Mouse (Mus musculus) c-Kit-negative CD71-positive TER-119-positive erythroid progenitor cells, embryonic 14.5 days (primary cell): Measurements from ENCODE around the gene Meaf6.

Source experiments
- DNase-seq: peaks from one replicate; pipeline ENCODE4 v3.0.0-alpha.2; 2013; ENCODE audit warnings: low read depth, low spot score

Gene Meaf6

DNA sequence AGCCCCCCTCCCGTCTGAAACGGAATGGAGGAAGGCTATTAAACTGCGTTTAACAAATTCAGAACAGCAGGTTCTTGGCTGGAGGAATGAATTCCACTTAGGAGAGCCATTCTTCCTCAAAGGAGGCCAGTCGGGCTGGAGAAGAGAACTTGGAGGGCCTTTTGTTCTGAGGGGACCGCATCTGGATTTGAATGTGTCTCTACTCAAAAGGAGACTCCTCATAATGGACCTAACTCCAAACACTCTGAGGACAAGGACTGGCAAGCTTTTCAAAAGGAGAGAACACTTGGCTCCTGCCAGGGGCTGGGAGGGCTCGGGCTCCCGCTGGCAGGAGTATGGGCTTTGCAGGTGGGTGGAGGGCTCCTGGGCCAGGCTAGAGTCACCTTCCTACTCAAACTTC is 59.7 kb downstream of the Meaf6 start:
- no peak for DNase-seq

DNA sequence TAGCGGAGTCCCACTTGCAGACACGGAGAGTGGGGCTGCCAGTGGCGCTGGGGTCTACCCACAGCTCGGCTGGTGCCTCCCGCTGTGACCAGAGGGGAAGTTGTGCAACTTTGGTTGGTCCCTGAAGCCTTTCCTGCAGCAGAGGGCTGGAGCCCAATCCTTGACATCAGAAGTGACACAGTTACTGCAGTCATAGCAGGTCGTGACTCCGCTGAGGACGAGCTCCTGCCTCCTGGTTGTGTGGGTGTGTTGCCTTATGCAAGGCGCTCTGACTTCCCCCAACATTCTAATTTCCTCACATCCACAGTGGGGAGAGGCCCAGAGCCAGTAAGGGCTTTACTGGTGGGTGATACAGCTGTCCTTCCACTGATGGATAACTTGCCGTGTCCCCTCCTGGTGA is 60.3 kb downstream of the Meaf6 start:
- no peak for DNase-seq

DNA sequence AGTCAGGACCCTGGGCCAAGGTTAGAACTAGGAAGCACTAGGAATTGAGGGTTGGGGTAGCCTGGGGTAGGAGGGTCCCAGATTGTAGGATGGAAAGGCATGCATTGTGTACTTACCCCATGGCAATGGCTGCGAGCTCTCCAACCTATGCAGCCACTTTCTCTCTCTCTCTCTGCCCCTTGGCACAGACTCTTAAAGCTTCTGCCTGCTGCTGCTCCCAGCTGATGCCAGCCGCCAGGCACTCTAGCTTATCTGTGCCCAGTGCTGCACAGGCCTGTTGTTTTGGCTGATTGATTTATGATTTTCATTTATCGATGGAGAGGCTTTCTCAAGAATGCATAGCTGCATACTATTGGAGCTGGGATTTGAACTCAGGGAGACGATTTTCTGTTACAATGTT is 63.0 kb downstream of the Meaf6 start:
- no peak for DNase-seq

DNA sequence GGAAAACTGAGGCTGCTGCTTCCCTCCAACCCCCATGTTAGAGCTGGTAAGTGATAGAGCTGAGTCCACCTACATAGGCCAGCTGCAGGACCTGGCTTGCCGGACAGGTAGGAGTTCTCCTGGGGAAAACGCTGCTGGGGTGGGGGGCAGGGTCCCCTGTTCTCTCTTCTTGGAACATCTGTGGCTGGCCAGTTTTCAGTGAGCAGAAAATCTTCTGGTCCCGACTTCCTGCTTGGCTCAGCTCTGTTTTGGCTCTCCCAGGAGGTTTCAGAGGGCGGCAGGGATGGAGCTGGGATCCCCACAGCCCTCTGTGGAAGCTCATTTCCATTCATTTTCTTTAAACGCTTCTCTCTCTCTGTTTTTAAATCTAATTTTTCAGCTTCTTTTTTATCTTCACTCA is 64.5 kb downstream of the Meaf6 start:
- no peak for DNase-seq

DNA sequence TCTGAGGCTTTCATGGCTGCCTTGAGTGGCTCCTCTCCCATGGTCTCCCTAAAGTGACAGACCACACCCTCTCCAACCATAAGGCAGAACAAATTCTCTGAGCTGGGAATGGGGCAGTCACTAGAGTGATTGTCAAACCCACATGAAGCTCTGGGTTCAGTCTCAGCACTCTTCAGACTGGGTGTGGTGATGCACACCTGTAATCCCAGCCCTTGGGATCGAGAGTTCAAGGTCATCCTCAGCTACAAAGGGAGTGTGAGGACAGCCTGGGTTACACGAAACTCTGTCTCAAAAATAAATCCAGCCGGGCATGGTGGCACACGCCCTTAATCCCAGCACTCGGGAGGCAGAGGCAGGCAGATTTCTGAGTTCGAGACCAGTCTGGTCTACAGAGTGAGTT is 67.5 kb downstream of the Meaf6 start:
- no peak for DNase-seq

DNA sequence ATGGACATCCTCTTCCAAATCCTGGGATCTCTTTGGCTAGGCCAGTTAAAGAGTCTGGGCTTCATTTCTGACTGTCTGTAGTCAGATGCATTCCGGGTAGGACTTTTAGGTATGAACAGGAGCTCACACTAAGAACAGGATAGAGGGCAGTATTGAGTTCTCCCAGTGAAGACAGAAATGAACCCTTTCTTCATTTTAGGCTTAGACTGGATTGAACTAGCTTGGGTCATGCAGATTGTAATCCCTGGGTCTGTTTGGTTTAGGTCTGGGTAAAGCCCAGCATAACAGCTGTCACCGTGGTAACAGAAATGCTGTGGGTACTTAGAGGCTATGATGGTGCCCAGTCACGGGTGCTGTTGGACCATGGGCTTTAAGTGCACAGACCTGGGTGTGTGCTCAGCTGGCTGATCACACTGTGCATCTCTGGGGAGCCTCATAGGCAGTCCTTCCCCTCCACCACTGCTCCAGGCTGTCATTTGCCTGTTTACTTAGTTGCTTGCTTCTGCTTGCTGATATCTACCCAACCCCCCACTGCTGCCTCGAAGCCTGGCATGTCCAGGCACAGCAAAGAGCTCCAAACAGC is 68.8 kb downstream of the Meaf6 start:
- DNase-seq = no peak

DNA sequence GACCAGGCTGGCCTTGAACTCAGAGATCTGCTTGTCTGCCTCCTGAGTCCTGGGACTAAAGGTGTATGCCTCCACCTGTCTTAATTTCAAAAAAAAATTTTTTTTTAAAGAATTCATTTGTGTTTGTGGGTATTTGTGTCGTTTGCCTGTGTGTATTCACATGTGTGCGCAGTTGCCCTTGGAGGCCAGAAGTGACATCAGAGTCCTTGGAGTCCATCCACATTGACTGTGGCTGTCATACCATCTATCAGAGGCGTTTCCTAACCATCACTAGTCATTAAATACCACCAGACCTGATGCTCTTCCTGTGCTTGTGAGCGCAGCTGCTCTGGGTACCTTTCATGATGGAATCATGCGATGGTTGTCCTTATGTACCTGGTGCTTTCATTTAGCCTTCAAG is 70.7 kb downstream of the Meaf6 start:
- no peak for DNase-seq

DNA sequence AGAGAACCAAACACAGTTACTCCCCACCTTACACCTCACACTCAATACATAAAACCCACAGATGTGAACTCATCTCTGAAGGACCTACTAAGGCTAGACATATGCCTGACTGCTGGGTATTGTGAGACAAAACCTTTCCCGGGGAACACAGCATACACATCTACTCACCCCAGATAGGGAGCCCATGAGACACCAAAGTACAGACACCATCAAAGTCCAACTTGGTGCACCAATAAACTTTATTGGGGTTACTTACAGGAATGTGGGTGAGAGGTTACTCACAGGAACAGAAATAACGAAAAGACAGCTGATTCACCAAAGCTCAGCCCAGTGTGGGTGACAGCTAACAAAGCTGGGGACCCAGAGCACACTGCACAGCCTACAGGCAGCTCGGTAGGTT is 72.4 kb downstream of the Meaf6 start:
- no peak for DNase-seq

DNA sequence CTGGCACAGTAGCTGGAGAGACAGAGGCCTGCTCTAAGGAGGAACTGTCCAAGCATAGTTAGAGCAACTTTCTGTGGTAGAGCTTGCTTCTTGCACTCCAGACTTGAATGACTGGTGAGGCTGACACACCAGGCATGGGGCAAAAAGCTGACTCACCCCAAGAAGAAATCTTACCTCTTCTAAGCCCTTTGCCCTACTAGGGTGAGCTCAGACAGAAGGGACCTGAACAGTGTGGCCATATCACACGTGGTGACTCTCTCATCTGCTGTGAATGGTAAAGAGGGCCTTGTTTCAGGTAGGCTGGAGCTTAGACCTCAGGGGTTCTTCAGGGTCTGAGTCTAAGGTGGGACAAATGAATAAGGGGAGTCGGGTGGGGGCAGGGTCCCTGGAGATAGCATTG is 73.1 kb downstream of the Meaf6 start:
- no peak for DNase-seq

DNA sequence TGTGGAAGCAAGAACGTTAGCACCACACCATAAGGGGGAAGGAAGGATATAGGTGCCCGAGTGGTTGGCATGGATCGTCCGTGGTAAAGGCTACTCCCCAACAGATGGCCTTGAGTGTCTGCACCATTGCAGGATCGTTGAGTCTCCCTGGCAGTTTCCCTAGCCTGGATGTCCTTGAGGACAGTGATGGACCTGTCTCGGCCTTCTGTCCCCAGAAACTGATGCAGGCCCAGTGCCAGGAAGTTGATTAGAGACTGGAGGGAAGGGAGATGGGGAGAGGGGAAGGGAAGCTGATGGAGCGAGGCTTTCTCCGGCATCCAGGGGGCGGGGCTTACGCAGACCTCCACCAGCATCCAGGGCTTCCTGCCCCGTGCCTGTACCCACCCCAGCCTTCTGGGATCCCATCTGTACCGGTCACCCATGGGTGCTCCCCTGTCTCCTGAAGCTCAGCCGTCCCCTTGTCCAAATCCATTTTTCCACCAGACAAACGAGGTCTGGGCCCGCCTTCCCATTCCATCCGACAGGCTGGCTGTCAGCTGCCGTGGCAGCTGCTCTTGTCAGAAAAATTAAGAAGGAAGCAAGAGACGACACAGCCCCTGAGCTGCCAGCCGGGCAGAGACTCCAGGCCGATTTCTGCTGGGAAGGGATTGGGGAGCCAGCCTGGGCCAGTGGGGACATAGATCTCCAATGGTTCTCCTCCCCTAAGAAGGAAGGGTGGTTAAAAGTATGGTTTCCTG is 73.8 kb downstream of the Meaf6 start:
- DNase-seq = no peak

DNA sequence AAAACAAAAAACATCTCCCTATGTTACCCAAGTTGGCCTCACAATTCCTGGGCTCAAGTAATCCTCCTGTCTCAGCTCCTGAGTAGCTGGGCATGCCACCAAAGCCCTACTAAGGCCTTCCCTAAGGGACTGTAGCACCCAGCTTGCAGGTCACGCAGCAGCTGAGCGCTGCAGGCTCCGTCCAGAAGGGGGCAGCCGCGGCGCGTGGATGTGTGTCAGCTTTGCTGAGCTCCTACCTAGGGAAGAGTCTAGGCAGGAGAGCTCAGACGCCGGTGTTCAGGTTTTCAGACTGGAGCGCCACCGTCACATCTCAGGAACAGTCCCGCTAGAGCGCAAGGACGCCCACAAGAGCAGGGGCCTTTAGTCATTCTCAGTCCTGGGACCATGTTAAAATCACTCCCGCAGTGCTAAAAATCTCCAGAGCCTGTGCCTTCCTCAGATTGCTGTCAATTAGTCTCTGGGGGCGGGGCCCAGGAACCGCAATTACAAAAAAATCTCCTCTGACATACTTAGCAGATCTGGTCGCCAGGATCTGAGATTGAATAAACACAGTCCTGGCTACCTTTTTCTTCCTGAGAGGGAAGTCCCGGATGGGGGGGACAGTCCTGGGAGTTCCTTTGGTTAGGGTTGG is 75.5 kb downstream of the Meaf6 start:
- DNase-seq = no peak

DNA sequence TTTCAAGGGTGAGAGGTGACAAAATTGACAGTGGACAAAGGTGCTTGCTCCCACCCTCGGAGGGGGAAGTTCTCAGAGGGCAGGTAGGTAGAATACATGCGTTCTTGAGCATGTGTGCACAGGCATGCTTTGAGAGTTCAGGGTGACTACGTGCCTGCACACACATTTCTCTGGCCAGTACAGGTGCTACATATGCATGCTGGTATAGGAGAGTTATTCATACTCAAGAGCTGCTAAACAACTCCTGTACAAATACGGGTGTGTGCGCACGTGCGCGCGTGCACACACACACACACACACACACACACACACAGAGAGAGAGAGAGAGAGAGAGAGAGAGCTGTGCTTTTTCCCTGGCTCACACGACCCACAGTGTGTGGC is 76.0 kb downstream of the Meaf6 start:
- DNase-seq = no peak

DNA sequence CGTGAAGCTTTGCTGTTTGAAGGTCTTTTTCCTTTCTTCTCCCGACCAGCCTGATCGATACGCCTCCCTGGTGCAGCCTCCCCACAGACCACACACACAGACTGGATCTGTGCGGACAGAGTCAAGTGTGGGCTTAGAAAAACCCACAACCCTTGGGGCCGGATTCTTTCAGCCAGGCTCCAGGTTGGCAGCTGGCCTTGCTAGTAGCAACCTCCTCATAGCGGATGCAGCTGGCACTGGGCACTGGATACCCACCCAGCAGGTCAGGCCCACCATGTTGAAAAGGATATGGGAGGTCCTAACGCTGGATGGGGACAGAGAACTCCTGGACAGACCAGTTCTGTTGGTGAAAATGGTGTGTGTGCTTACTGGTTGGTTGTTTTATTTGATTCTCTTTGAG is 76.5 kb downstream of the Meaf6 start:
- no peak for DNase-seq

DNA sequence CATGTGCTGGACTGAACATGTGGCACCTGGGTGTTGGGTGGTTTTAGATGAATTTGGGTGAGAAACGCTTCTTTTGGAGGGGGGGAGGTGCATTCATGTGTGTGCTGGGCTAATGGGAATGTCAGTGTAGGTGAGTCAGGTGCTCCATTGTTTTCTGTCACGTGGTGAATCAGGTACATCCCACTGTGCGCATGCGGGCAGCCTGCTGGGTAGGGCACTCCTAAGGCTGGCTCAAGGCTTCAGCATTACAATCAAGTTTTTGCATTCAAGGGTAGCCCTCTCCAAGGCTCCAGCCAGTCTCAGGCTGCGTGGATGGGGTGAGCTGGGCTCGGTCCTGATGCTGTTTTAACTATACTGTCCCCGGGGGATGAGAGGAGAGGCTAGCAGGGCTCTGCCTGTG is 77.8 kb downstream of the Meaf6 start:
- DNase-seq = no peak
